Mouse (Mus musculus): Measurements from ENCODE around the gene Obp2a.
"Not testable (repeated sequence)": the region's sequence is repeated elsewhere in the genome, so short reads cannot be mapped to it uniquely, and the experiment has no call there.

Obp2a gene

DNA sequence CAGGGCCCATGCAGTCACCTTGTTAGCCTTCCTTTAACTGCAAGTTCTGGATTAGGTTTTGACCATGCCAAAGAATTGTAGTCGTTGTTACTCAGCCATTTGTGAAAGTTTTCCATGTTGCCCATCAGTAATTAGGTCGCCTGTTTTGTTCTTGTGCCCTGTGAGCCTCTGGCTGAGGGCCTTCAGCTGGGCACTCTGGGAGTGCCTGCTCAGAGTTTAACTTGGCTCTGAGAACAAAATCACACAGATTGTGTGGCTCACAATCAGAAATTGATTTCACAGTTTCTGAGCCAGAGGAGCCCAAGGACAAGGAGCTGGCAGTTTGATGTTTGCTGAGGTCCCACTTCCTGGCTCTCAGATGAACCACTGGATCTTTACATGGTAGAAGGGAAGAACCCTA lies 9.9 kb downstream of the Obp2a start:
- not testable (repeated sequence) for DNase-seq (ENCODE audit: low spot score in 2 of 2)

DNA sequence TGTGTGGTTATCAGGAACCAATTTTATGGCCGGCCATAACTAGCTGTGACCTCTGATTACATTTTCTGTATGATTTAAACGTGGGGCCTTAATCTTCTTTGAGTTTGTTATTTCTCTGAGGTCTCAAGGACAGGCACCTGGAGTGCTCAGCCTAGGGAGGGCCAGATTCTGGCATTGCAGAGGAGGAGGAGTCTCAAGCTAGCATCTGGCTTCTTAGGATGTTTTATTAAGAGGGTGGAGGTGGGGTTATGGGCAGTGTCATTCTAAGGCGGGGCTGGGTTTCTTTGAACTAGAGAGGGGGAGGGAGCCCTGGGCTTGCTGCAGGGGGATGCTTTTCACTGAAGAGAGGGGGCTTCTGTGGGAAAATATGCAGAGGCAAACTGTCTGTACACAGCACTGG lies 11.8 kb downstream of the Obp2a start:
- not testable (repeated sequence) for DNase-seq (ENCODE audit: low spot score in 2 of 2)

DNA sequence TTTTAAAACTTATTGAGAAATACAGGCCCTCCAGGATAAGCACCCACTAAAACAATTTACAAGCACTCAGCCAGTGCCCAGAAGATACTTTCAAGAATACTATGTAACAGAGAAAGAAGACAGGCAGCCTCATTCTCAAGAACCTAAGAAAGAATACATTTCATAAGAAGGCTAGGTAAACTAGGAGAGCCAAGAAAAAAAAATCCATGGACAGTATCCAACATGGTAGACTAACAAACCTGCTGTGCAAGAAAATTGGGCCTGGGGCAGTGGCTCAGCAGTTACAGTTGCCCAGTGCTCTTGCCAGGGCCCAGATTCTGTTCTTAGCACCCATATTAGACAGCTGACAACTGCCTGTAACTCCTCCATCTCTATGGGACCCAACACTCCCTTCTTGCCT lies 17.4 kb downstream of the Obp2a start:
- no peak for DNase-seq (ENCODE audit: low spot score in 2 of 2)

DNA sequence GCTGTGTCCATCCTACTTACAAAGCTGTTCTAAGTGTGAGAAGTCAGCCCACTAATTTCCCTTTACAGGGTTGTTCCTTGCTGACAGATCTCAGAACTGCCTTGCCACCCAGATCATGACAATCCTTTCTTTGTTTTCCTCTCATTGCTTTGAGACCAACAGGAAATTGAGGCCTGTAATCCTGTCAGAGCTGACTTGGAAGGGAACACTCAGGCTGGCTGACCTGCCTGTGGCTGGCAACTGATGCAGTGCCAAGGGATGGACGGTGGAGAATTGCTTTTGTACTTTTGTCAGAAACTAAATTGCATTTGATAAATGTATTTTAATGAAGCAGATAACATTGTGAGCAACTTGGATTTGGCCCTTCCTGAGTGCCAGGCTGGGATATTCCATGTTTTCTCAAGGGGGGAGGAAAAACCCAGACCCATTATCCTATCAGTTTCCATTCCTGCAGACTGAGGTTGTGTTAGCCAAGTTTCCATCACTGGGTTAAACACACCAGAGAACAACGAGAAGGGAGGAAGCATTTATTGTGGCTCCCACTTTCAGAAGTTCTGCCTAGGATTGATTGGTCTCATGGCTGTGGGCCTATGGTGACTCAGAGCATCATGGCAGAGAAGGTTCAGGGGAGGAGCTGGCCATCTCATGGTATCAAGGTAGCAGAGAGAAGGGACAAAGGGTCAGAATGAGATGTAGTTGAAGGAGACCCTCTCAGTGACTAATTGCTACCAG lies 33.5 kb downstream of the Obp2a start:
- DNase-seq (ENCODE audit: low spot score in 2 of 2), result no peak

DNA sequence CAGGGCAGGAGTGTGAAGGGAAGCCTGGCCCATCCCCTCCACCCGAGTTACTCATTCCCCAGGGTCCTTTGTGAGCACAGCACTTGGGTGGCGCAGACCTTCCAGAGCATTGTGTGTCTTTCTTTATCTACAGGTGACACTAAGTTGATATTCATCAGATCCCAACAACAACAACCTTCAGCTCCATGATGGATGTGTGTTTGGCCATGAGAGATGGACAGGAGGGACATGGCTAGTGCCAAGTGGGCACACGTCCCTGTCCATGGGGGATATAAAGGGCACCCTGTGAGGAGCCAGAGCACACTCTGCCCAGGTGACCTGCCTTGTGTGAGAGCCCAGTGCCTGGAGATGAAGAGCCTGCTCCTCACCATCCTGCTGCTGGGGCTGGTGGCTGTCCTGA lies 36.9 kb downstream of the Obp2a start, which contains the start of gene Obp2b:
Gene Obp2b (plus strand): TSS at position 301 of the 400 bp plus-strand sequence.
- DNase-seq (ENCODE audit: low spot score in 2 of 2), result not testable (repeated sequence)

DNA sequence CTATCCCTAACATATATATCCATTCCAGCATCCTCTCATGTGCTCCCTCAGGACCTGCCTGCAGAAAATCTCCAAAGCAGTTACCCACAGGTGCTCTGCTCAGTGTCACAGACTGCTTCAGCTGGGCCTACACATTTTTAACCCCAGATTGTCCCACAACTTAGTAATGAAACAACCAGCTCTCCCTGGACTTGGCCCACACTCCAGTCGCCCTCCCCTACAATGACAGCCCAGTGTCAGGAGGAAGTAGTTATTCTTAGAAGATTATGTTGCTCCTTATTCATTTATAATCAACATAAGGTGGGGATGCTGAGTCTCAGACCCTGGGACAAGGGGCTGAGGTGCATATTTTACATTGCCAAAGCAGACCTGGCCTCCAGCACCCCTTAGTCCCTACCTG lies 41.8 kb downstream of the Obp2a start:
- no peak for DNase-seq (ENCODE audit: low spot score in 2 of 2)
